Mouse (Mus musculus): ENCODE data around the gene Pkp4.
A peak's percentile ranks its signal among the peaks of the same experiment; 100 is the strongest.
"Not testable (repeated sequence)": the region's sequence is repeated elsewhere in the genome, so short reads cannot be mapped to it uniquely, and the experiment has no call there.

The Pkp4 gene

GRCm38 (mm10) chr2:59338926-59339325 lies 178.3 kb downstream of the Pkp4 start:
- DNase-seq (ENCODE audit: low spot score in 2 of 2), result no peak

- DNase-seq (ENCODE audit: low spot score in 2 of 2), result no peak
Measured at GRCm38 (mm10) chr2:59339776-59340539, 179.3 kb downstream of the Pkp4 start.

GRCm38 (mm10) chr2:59340878-59341277 lies 180.2 kb downstream of the Pkp4 start:
- DNase-seq (ENCODE audit: low spot score in 2 of 2), result no peak

GRCm38 (mm10) chr2:59342591-59343210 lies 182.1 kb downstream of the Pkp4 start:
- no peak for DNase-seq (ENCODE audit: low spot score in 2 of 2)

GRCm38 (mm10) chr2:59343834-59344233 lies 183.2 kb downstream of the Pkp4 start:
- DNase-seq (ENCODE audit: low spot score in 2 of 2), result no peak

- no peak for DNase-seq (ENCODE audit: low spot score in 2 of 2)
Measured at GRCm38 (mm10) chr2:59344699-59345098, 184.0 kb downstream of the Pkp4 start.

GRCm38 (mm10) chr2:59345141-59345839 lies 184.6 kb downstream of the Pkp4 start:
- DNase-seq (ENCODE audit: low spot score in 2 of 2), result no peak

- DNase-seq (ENCODE audit: low spot score in 2 of 2), result peak; percentile 49 to 56
Measured at GRCm38 (mm10) chr2:59346443-59346842, 185.8 kb downstream of the Pkp4 start.

- no peak for DNase-seq (ENCODE audit: low spot score in 2 of 2)
Measured at GRCm38 (mm10) chr2:59348585-59348984, 187.9 kb downstream of the Pkp4 start.

GRCm38 (mm10) chr2:59350094-59350493 lies 189.4 kb downstream of the Pkp4 start:
- no peak for DNase-seq (ENCODE audit: low spot score in 2 of 2)

- no peak for DNase-seq (ENCODE audit: low spot score in 2 of 2)
Measured at GRCm38 (mm10) chr2:59351303-59352099, 190.9 kb downstream of the Pkp4 start.

- DNase-seq (ENCODE audit: low spot score in 2 of 2), result no peak
Measured at GRCm38 (mm10) chr2:59353821-59354220, 193.2 kb downstream of the Pkp4 start.

GRCm38 (mm10) chr2:59355531-59356289 lies 195.1 kb downstream of the Pkp4 start:
- no peak for DNase-seq (ENCODE audit: low spot score in 2 of 2)

- no peak for DNase-seq (ENCODE audit: low spot score in 2 of 2)
Measured at GRCm38 (mm10) chr2:59359760-59360342, 199.2 kb downstream of the Pkp4 start.

GRCm38 (mm10) chr2:59361350-59361780 lies 200.7 kb downstream of the Pkp4 start:
- DNase-seq (ENCODE audit: low spot score in 2 of 2), result peak in 1 of 2 experiments; percentile 35

- DNase-seq (ENCODE audit: low spot score in 2 of 2), result no peak
Measured at GRCm38 (mm10) chr2:59364156-59364842, 203.6 kb downstream of the Pkp4 start.

GRCm38 (mm10) chr2:59367191-59367590 lies 206.5 kb downstream of the Pkp4 start:
- no peak for DNase-seq (ENCODE audit: low spot score in 2 of 2)

- no peak for DNase-seq (ENCODE audit: low spot score in 2 of 2)
Measured at GRCm38 (mm10) chr2:59373113-59373512, 212.5 kb downstream of the Pkp4 start.

GRCm38 (mm10) chr2:59378096-59378495 lies 217.4 kb downstream of the Pkp4 start:
- no peak for DNase-seq (ENCODE audit: low spot score in 2 of 2)

GRCm38 (mm10) chr2:59378861-59379260 lies 218.2 kb downstream of the Pkp4 start:
- DNase-seq (ENCODE audit: low spot score in 2 of 2), result not testable (repeated sequence)

Measured in right cerebral cortex, postnatal 10 days (tissue).